Mouse (Mus musculus) MEL-GATA-1-ER (cell line): ENCODE measurements around the gene Vmn1r205.
"Not testable (repeated sequence)": the region's sequence is repeated elsewhere in the genome, so short reads cannot be mapped to it uniquely, and the experiment has no call there.

Experiments
- DNase-seq: peaks from one replicate; pipeline ENCODE4 v3.0.0-alpha.2; 2012; ENCODE audit warnings: low read depth; ENCODE audit errors: extremely low read depth

Vmn1r205 gene

GRCm38 (mm10) chr13:22592900-22593299, at the start of gene Vmn1r205:
TSS of gene Vmn1r205 (minus strand) at chr13:22593000.
- DNase-seq = no peak

GRCm38 (mm10) chr13:22624151-22624550, 31.4 kb upstream of the Vmn1r205 start, which contains the start of gene Vmn1r206:
TSS of gene Vmn1r206 (minus strand) at chr13:22624251.
- not testable (repeated sequence) for DNase-seq

- DNase-seq = not testable (repeated sequence)
Measured at GRCm38 (mm10) chr13:22583336-22583735, 9.5 kb downstream of the Vmn1r205 start.

DNA sequence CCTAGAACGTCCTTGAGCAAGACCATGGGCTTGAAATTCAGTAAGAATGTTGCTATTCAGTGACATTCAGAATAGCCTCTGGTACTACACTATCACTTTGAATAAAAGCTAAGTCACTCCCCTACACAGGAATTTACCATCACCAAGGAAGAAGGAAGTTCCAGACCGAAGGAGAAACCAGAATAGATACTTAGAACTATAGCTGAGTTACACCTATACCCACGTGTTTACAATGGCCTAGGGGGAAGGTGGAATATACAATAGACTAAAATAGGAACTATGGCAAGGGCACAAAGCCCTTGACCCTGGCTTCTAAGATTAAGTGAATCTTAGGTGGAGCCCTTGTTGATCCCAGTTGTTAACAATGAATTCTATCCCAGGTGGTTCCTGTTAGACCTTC, 17.9 kb downstream of the Vmn1r205 start:
- DNase-seq = not testable (repeated sequence)

DNA sequence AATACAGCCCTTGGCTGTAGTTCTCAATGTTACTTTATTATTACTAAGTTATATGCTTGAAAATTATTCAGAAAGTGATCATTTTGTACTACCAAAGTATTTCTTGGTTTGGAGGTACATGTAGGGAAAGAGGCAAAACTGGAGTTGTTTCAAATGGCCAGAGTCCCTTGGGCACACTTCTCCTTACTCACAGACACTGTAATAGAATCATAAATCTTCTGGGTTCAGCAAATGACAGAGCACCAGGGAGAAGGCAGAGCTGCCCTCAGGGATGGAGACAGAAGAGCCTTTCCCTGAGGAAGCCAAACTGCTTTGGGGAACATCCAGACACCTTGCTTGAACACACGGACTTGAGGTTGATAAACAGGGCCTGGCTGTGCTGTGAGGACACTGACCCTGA, 39.9 kb downstream of the Vmn1r205 start, which contains the start of gene Vmn1r204:
TSS of gene Vmn1r204 (plus strand) at position 301 of the 400 bp plus-strand sequence.
- not testable (repeated sequence) for DNase-seq
